Mouse (Mus musculus): ENCODE data around the gene Olfr56.
"Not testable (repeated sequence)": the region's sequence is repeated elsewhere in the genome, so short reads cannot be mapped to it uniquely, and the experiment has no call there.

The Olfr56 gene

GRCm38 (mm10) chr11:49168839-49169611, 190.3 kb downstream of the Olfr56 start:
- peak in 1 of 2 experiments; percentile 5 for DNase-seq (ENCODE audit: low spot score in 2 of 2)

GRCm38 (mm10) chr11:49170576-49170975, 191.9 kb downstream of the Olfr56 start:
- DNase-seq (ENCODE audit: low spot score in 2 of 2), result no peak

GRCm38 (mm10) chr11:49175345-49175744, 196.7 kb downstream of the Olfr56 start:
- no peak for DNase-seq (ENCODE audit: low spot score in 2 of 2)

GRCm38 (mm10) chr11:49176047-49176779, 197.5 kb downstream of the Olfr56 start:
- not testable (repeated sequence) for DNase-seq (ENCODE audit: low spot score in 2 of 2)

GRCm38 (mm10) chr11:49183172-49183571, 204.5 kb downstream of the Olfr56 start:
- no peak for DNase-seq (ENCODE audit: low spot score in 2 of 2)
